Mouse (Mus musculus) CH12.LX (cell line): ENCODE measurements around the gene BC049715.
A peak's percentile ranks its signal among the peaks of the same experiment; 100 is the strongest.

ENCODE experiments used
- CTCF ChIP-seq, 2 experiments: IDR thresholded peaks in 1 of 2; conservative IDR thresholded peaks in 1 of 2; 2 replicates each; pipeline ENCODE4 v1.5.1; 2011 to 2012; ENCODE audit warnings: low read depth in 2 of 2, low read length in 2 of 2, improper control_type of control experiment in 1 of 2, inconsistent platforms in 1 of 2, mild to moderate bottlenecking in 1 of 2, moderate library complexity in 1 of 2
- GABPA ChIP-seq: IDR thresholded peaks from 2 replicates; pipeline ENCODE4 v1.6.1; 2012; ENCODE audit warnings: low read depth, low read length, improper control_type of control experiment, inconsistent platforms; ENCODE audit not compliant: insufficient replicate concordance
- POLR2A ChIP-seq: IDR thresholded peaks from 2 replicates; pipeline ENCODE4 v1.6.1; 2011; ENCODE audit warnings: low read depth, mild to moderate bottlenecking, improper control_type of control experiment, low read length

GRCm38 (mm10) chr6:136847790-136848189 lies 20.4 kb downstream of the BC049715 start:
- TF ChIP-seq POLR2A = no peak
- TF ChIP-seq GABPA = no peak
- peak; percentile 73 to 76 for TF ChIP-seq CTCF (conservative IDR thresholded peaks at IDR 0.05 in 1 of 2, IDR thresholded peaks at IDR 0.05 in 1 of 2; ENCODE audit: low read depth in 2 of 2, low read length in 2 of 2)
